Mouse (Mus musculus): ENCODE measurements around the gene Mcrip2. TPM values are rescaled to one million over a fixed set of nuclear protein-coding genes. Genes with fewer than 3 reads are reported as not detected.

Mcrip2 gene
- polyA plus RNA-seq, 1 experiment from 2014 or later = 52.4 TPM

- peaks cover 3% of the 10 kb centered on the region; the same call in 1 of the 2 replicates for H3K4me1 ChIP-seq (replicated peaks; ENCODE audit: control insufficient read depth, insufficient read depth)
- ATAC-seq (ENCODE audit: low FRiP score, low TSS enrichment) (no peak), DNase-seq (ENCODE audit: low spot score) (peak; percentile 16)
- TF ChIP-seq EP300 (optimal IDR thresholded peaks at IDR 0.05) = no peak
- no peak for TF ChIP-seq CTCF (IDR thresholded peaks at IDR 0.05; ENCODE audit: low read depth)
- H3K4me2 ChIP-seq (replicated peaks; ENCODE audit: low read depth) = no peak within 1 kb of the TSS
- no peak within 1 kb of the TSS for H3K9ac ChIP-seq (ENCODE audit: low read length)
- no peaks in the 10 kb centered on the region for H3K27me3 ChIP-seq (ENCODE audit: control insufficient read depth, insufficient read depth, low read length)
- H3K4me3 ChIP-seq (ENCODE audit: low read depth, low read length) = no peak within 1 kb of the TSS
- H3K36me3 ChIP-seq (ENCODE audit: control insufficient read depth, insufficient read depth, low read length) = peaks cover 19% of the 10 kb centered on the region; the same call in 1 of the 2 replicates
- H3K9me3 ChIP-seq (ENCODE audit: control insufficient read depth, low read length) = no peaks in the 10 kb centered on the region
- 46% methylated on average over 5 of the region's 5 CpGs for WGBS
- 0 out of 2 replicates have a peak within 1 kb of the TSS, but pooled peaks have one; percentile 24 for H3K27ac ChIP-seq (replicated peaks)
These were observed 11.8 kb upstream of the Mcrip2 start, which contains the start of gene Wfikkn1 for GRCm38 (mm10) chr17:25880196-25880910. TSS of gene Wfikkn1 (minus strand) at chr17:25880858.

GRCm38 (mm10) chr17:25879750-25880149 lies 11.2 kb upstream of the Mcrip2 start:
- H3K36me3 ChIP-seq (ENCODE audit: control insufficient read depth, insufficient read depth, low read length) = peaks cover 17% of the 10 kb centered on the region; the same call in 1 of the 2 replicates

GRCm38 (mm10) chr17:25879261-25879660 lies 10.7 kb upstream of the Mcrip2 start:
- no peaks in the 10 kb centered on the region for H3K27me3 ChIP-seq (ENCODE audit: control insufficient read depth, insufficient read depth, low read length)
- peak; percentile 74 for TF ChIP-seq CTCF (IDR thresholded peaks at IDR 0.05; ENCODE audit: low read depth)
- no peak for TF ChIP-seq EP300 (optimal IDR thresholded peaks at IDR 0.05)
- ATAC-seq (ENCODE audit: low FRiP score, low TSS enrichment) (no peak), DNase-seq (ENCODE audit: low spot score) (peak; percentile 62)
- H3K4me1 ChIP-seq (replicated peaks; ENCODE audit: control insufficient read depth, insufficient read depth) = peaks cover 4% of the 10 kb centered on the region; the same call in 1 of the 2 replicates
- peaks cover 12% of the 10 kb centered on the region; the same call in 1 of the 2 replicates for H3K36me3 ChIP-seq (ENCODE audit: control insufficient read depth, insufficient read depth, low read length)
- no peaks in the 10 kb centered on the region for H3K9me3 ChIP-seq (ENCODE audit: control insufficient read depth, low read length)
- no peak overlapping the region for H3K27ac ChIP-seq (replicated peaks)
- no peak overlapping the region for H3K4me2 ChIP-seq (replicated peaks; ENCODE audit: low read depth)
- no peak overlapping the region for H3K4me3 ChIP-seq (ENCODE audit: low read depth, low read length)
- WGBS = 62% methylated on average over 4 of the region's 4 CpGs
- H3K9ac ChIP-seq (ENCODE audit: low read length) = no peak overlapping the region

More at GRCm38 (mm10) chr17:25879750-25880149, 11.2 kb upstream of the Mcrip2 start:
- TF ChIP-seq CTCF (IDR thresholded peaks at IDR 0.05; ENCODE audit: low read depth) (no peak), EP300 (optimal IDR thresholded peaks at IDR 0.05) (no peak)
- Histone ChIP-seq H3K9ac (ENCODE audit: low read length) (no peak overlapping the region), H3K27me3 (ENCODE audit: control insufficient read depth, insufficient read depth, low read length) (no peaks in the 10 kb centered on the region), H3K27ac (replicated peaks) (0 out of 2 replicates have a peak overlapping the region, but pooled peaks have one; percentile 24), H3K4me2 (replicated peaks; ENCODE audit: low read depth) (no peak overlapping the region), H3K9me3 (ENCODE audit: control insufficient read depth, low read length) (no peaks in the 10 kb centered on the region), H3K4me3 (ENCODE audit: low read depth, low read length) (no peak overlapping the region), H3K4me1 (replicated peaks; ENCODE audit: control insufficient read depth, insufficient read depth) (peaks cover 3% of the 10 kb centered on the region; the same call in 1 of the 2 replicates)
- DNase-seq (ENCODE audit: low spot score) (peak; percentile 20), ATAC-seq (ENCODE audit: low FRiP score, low TSS enrichment) (no peak)
- 65% methylated on average over 8 of the region's 8 CpGs for WGBS

GRCm38 (mm10) chr17:25878611-25879180 lies 10.1 kb upstream of the Mcrip2 start:
- H3K4me1 ChIP-seq (replicated peaks; ENCODE audit: control insufficient read depth, insufficient read depth) = peaks cover 5% of the 10 kb centered on the region; the same call in 1 of the 2 replicates
- no peaks in the 10 kb centered on the region for H3K9me3 ChIP-seq (ENCODE audit: control insufficient read depth, low read length)
- no peak overlapping the region for H3K4me3 ChIP-seq (ENCODE audit: low read depth, low read length)
- no peak overlapping the region for H3K4me2 ChIP-seq (replicated peaks; ENCODE audit: low read depth)
- TF ChIP-seq EP300 (optimal IDR thresholded peaks at IDR 0.05) = no peak
- TF ChIP-seq CTCF (IDR thresholded peaks at IDR 0.05; ENCODE audit: low read depth) = no peak
- H3K36me3 ChIP-seq (ENCODE audit: control insufficient read depth, insufficient read depth, low read length) = peaks cover 11% of the 10 kb centered on the region; the same call in 1 of the 2 replicates
- H3K27me3 ChIP-seq (ENCODE audit: control insufficient read depth, insufficient read depth, low read length) = no peaks in the 10 kb centered on the region
- 92% methylated on average over 19 of the region's 19 CpGs for WGBS
- peak; percentile 13 for DNase-seq (ENCODE audit: low spot score)
- no peak for ATAC-seq (ENCODE audit: low FRiP score, low TSS enrichment)
- no peak overlapping the region for H3K9ac ChIP-seq (ENCODE audit: low read length)
- H3K27ac ChIP-seq (replicated peaks) = no peak overlapping the region

GRCm38 (mm10) chr17:25877741-25878610 lies 9.4 kb upstream of the Mcrip2 start:
- WGBS = 90% methylated on average over 32 of the region's 32 CpGs
- no peak for ATAC-seq (ENCODE audit: low FRiP score, low TSS enrichment)
- Histone ChIP-seq H3K4me2 (replicated peaks; ENCODE audit: low read depth) (no peak overlapping the region), H3K9ac (ENCODE audit: low read length) (no peak overlapping the region), H3K27me3 (ENCODE audit: control insufficient read depth, insufficient read depth, low read length) (no peaks in the 10 kb centered on the region), H3K4me3 (ENCODE audit: low read depth, low read length) (no peak overlapping the region), H3K27ac (replicated peaks) (no peak overlapping the region), H3K4me1 (replicated peaks; ENCODE audit: control insufficient read depth, insufficient read depth) (peaks cover 5% of the 10 kb centered on the region; the same call in 1 of the 2 replicates), H3K36me3 (ENCODE audit: control insufficient read depth, insufficient read depth, low read length) (peaks cover 7% of the 10 kb centered on the region; the same call in 1 of the 2 replicates), H3K9me3 (ENCODE audit: control insufficient read depth, low read length) (no peaks in the 10 kb centered on the region)
- DNase-seq (ENCODE audit: low spot score) = peak; percentile 13
- TF ChIP-seq EP300 (optimal IDR thresholded peaks at IDR 0.05) (no peak), CTCF (IDR thresholded peaks at IDR 0.05; ENCODE audit: low read depth) (no peak)
